Mouse (Mus musculus) heart, adult 2 months (tissue): ENCODE data around the gene Ddx42.

Experiments
- CTCF ChIP-seq: fragments of 200-600 bp; IDR thresholded peaks from 2 replicates; pipeline ENCODE4 v1.8.1; 2022; ENCODE audit warnings: antibody characterized with exemption, mild to moderate bottlenecking, moderate library complexity
- POLR2A ChIP-seq: fragments of 200-500 bp; IDR thresholded peaks from 2 replicates; pipeline ENCODE4 v1.6.1; 2011; ENCODE audit warnings: mild to moderate bottlenecking, low read depth, low read length, control low read depth; ENCODE audit not compliant: insufficient read depth

GRCm38 (mm10) chr11:106267871-106268270, 51.1 kb downstream of the Ddx42 start:
- TF ChIP-seq CTCF: no peak
- TF ChIP-seq POLR2A: no peak
